Mouse (Mus musculus) olfactory bulb, adult 2 months (tissue): ENCODE data around the gene Foxa3. TPM values are rescaled to one million over a fixed set of nuclear protein-coding genes. Genes with fewer than 3 reads are reported as not detected.
A peak's percentile ranks its signal among the peaks of the same experiment; 100 is the strongest.

Source experiments
- H3K27ac ChIP-seq: fragments of 200-500 bp; 2 replicates; pipeline ENCODE4 v1.5.1; 2012; ENCODE audit warnings: low read depth, low read length; ENCODE audit not compliant: insufficient read depth
- H3K4me1 ChIP-seq: fragments of 200-500 bp; 2 replicates; pipeline ENCODE4 v1.6.1; 2012; ENCODE audit warnings: low read length; ENCODE audit not compliant: control insufficient read depth, insufficient read depth
- H3K4me3 ChIP-seq: fragments of 200-500 bp; 2 replicates; pipeline ENCODE4 v1.5.1; 2012; ENCODE audit warnings: mild to moderate bottlenecking, low read depth, low read length, moderate library complexity; ENCODE audit not compliant: insufficient read depth
- CTCF ChIP-seq: fragments of 200-500 bp; IDR thresholded peaks from 2 replicates; pipeline ENCODE4 v1.5.1; 2012; ENCODE audit warnings: low read depth, mild to moderate bottlenecking, low read length, moderate library complexity; ENCODE audit not compliant: insufficient read depth
- POLR2A ChIP-seq: fragments of 200-500 bp; IDR thresholded peaks from 2 replicates; pipeline ENCODE4 v1.6.1; 2012; ENCODE audit warnings: mild to moderate bottlenecking, low read depth, low read length, moderate library complexity; ENCODE audit not compliant: insufficient read depth
- WGBS: fragments of 180-500 bp; shearing (Covaris S2); methylation state at CpG from one replicate; pipeline ENCODE4 v1.1.7; 2018; 5-methylcytosine and 5-hydroxymethylcytosine counted together
- polyA plus RNA-seq: library from polyadenylated mRNA; stranded (reverse); fragments of >200 nt; gene quantifications from 2 replicates; pipeline ENCODE4 v1.2.4, GENCODE M21; 2012; ENCODE audit warnings: low replicate concordance; ENCODE audit not compliant: missing spikeins, insufficient read depth, insufficient read length

Foxa3 gene
- polyA plus RNA-seq, 1 experiment = not detected

GRCm38 (mm10) chr7:19017909-19018308 is 5.4 kb downstream of the Foxa3 start:
- no peak overlapping the region for H3K27ac ChIP-seq
- TF ChIP-seq POLR2A (no peak), CTCF (no peak)
- H3K4me3 ChIP-seq = no peak overlapping the region
- WGBS = 94% methylated on average over 7 of the region's 7 CpGs
- no peaks in the 10 kb centered on the region for H3K4me1 ChIP-seq

GRCm38 (mm10) chr7:19016042-19016441 is 7.3 kb downstream of the Foxa3 start:
- WGBS = 89% methylated on average over 4 of the region's 4 CpGs
- TF ChIP-seq CTCF = no peak
- no peak for TF ChIP-seq POLR2A
- Histone ChIP-seq H3K27ac (no peak overlapping the region), H3K4me1 (peaks cover 8% of the 10 kb centered on the region), H3K4me3 (no peak overlapping the region)

- WGBS = 73% methylated on average over 15 of the region's 15 CpGs
- TF ChIP-seq POLR2A (no peak), CTCF (no peak)
Measured at GRCm38 (mm10) chr7:19014452-19014851, 8.9 kb downstream of the Foxa3 start.

GRCm38 (mm10) chr7:19012882-19013281 is 10.5 kb downstream of the Foxa3 start:
- no peak for TF ChIP-seq POLR2A
- H3K4me3 ChIP-seq = no peak overlapping the region
- no peak overlapping the region for H3K27ac ChIP-seq
- peaks cover 8% of the 10 kb centered on the region for H3K4me1 ChIP-seq
- 82% methylated on average over 2 of the region's 2 CpGs for WGBS

More at GRCm38 (mm10) chr7:19014452-19014851, 8.9 kb downstream of the Foxa3 start:
- no peak overlapping the region for H3K4me3 ChIP-seq
- H3K4me1 ChIP-seq = peaks cover 8% of the 10 kb centered on the region
- no peak overlapping the region for H3K27ac ChIP-seq

GRCm38 (mm10) chr7:19012025-19012621 is 11.2 kb downstream of the Foxa3 start:
- WGBS = 9% methylated on average over 31 of the region's 31 CpGs
- Histone ChIP-seq H3K4me1 (peaks cover 14% of the 10 kb centered on the region), H3K4me3 (peak overlapping the region; percentile 11; the same call in 1 of the 2 replicates), H3K27ac (no peak overlapping the region)
- TF ChIP-seq POLR2A (no peak), CTCF (no peak)

GRCm38 (mm10) chr7:19010581-19010980 is 12.8 kb downstream of the Foxa3 start:
- no peak overlapping the region for H3K4me3 ChIP-seq
- H3K4me1 ChIP-seq = peaks cover 24% of the 10 kb centered on the region
- H3K27ac ChIP-seq = no peak overlapping the region
- no peak for TF ChIP-seq CTCF
- no peak for TF ChIP-seq POLR2A
- 77% methylated on average over 7 of the region's 7 CpGs for WGBS

- peaks cover 41% of the 10 kb centered on the region for H3K4me1 ChIP-seq
- WGBS = 84% methylated on average over 13 of the region's 13 CpGs
- TF ChIP-seq CTCF (no peak), POLR2A (no peak)
- no peak overlapping the region for H3K27ac ChIP-seq
- H3K4me3 ChIP-seq = no peak overlapping the region
Measured at GRCm38 (mm10) chr7:19007026-19007977, 16.0 kb downstream of the Foxa3 start.

- Histone ChIP-seq H3K4me1 (peaks cover 36% of the 10 kb centered on the region), H3K4me3 (no peak overlapping the region), H3K27ac (no peak overlapping the region)
- TF ChIP-seq POLR2A (no peak), CTCF (peak; percentile 90)
- 5% methylated on average over 12 of the region's 12 CpGs for WGBS
Measured at GRCm38 (mm10) chr7:19006476-19006875, 16.9 kb downstream of the Foxa3 start.

GRCm38 (mm10) chr7:19005417-19006121 is 17.8 kb downstream of the Foxa3 start:
- Histone ChIP-seq H3K27ac (no peak overlapping the region), H3K4me1 (peaks cover 38% of the 10 kb centered on the region), H3K4me3 (0 out of 2 replicates have a peak overlapping the region, but pooled peaks have one; percentile 85)
- 77% methylated on average over 34 of the region's 34 CpGs for WGBS
- TF ChIP-seq CTCF (no peak), POLR2A (no peak)
